Mouse (Mus musculus) left cerebral cortex, adult 2 months (tissue): Measurements from ENCODE around the gene Sfrp5. TPM values are rescaled to one million over a fixed set of nuclear protein-coding genes. Genes with fewer than 3 reads are reported as not detected.

ENCODE experiments used
- DNase-seq, 2 experiments: peaks; one replicate each; pipeline ENCODE4 v3.0.0; 2021 to 2022; ENCODE audit warnings: low spot score in 2 of 2, mixed read lengths in 1 of 2; ENCODE audit errors: extremely low spot score in 1 of 2
- H3K27ac ChIP-seq: fragments of 200-600 bp; 2 replicates; pipeline ENCODE4 v1.8.1; 2022
- H3K4me3 ChIP-seq: fragments of 200-600 bp; 2 replicates; pipeline ENCODE4 v1.8.1; 2022
- CTCF ChIP-seq: fragments of 200-600 bp; IDR thresholded peaks from 2 replicates; pipeline ENCODE4 v1.8.1; 2022; ENCODE audit warnings: antibody characterized with exemption, mild to moderate bottlenecking, moderate library complexity
- intact Hi-C: fragments of 180-260 bp; cut with DNase I; formaldehyde crosslinking; loops from one replicate; pipeline ENCODE4 v1.15.1; 2025
- total RNA-seq, 2 experiments: library from RNA; stranded (reverse); gene quantifications; 2 replicates each; pipeline ENCODE4 v1.2.3; 2021

The Sfrp5 gene
- total RNA-seq, 2 experiments from 2014 or later, result 0.48 to 0.65 TPM

DNA sequence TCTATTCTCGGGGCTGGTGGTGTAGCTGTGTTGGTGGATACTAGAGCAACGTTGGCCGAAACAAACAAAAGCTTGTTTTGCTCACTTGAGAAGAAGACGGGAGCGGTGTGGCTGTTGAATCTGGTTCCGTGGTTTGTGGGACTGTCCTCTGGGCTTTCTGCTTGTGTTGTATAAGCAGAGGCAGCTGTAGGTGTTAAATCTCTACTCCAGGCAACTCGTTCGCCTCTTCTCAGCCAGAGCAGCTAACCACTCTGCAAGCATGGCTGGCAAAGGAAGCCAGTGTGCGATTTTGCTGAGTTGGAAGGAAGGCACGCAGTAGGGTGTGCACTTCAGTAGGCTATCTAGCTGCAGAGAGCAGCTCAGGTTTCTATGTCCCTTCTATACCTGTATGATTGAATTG is 24.4 kb upstream of the Sfrp5 start:
- no peak for TF ChIP-seq CTCF

DNA sequence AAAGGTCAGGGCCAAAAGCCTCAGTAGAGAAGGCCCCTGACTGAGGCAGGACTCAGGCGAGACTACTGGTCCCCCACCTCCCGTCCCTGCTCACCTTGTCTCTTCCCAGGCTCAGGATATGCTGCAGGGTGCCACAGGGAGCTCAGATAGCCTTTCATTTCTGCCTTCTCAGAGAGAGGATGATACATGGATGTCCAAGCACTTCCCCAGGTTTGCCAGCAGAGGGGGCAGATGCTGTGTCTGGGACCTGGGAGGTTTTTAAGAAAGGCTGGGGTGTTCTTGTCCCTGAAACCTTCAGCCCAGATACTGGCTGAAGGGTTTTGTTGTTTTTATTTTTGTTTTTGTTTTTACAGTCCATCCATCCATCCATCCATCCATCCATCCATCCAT is 15.3 kb upstream of the Sfrp5 start:
- Histone ChIP-seq H3K27ac (no peak overlapping the region), H3K4me3 (no peak overlapping the region)
- DNase-seq, result peak; percentile 33 to 64
- intact Hi-C loops, result loop anchor here (1.0 to 10.0 kb wide), 3 partner anchors 55 to 1187 kb away; no protein-coding TSS in a partner anchor
- TF ChIP-seq CTCF, result peak; percentile 81

More for the DNA sequence above, 24.4 kb upstream of the Sfrp5 start:
- intact Hi-C loops, result no loop called here
- H3K4me3 ChIP-seq, result no peak overlapping the region
- no peak for DNase-seq
- peak overlapping the region; percentile 59; the same call in 1 of the 2 replicates for H3K27ac ChIP-seq

GRCm38 (mm10) chr19:42216699-42217373 is 14.8 kb upstream of the Sfrp5 start:
- H3K4me3 ChIP-seq, result no peak overlapping the region
- intact Hi-C loops, result loop anchor here (1.0 to 10.0 kb wide), 3 partner anchors 55 to 1188 kb away; no protein-coding TSS in a partner anchor
- DNase-seq, result no peak
- no peak for TF ChIP-seq CTCF
- H3K27ac ChIP-seq, result no peak overlapping the region

- Histone ChIP-seq H3K4me3 (no peak overlapping the region), H3K27ac (no peak overlapping the region)
- no peak for TF ChIP-seq CTCF
- DNase-seq, result no peak
- intact Hi-C loops, result loop anchor here (10.0 kb wide), 2 partner anchors 440 to 1190 kb away; no protein-coding TSS in a partner anchor
Observed at GRCm38 (mm10) chr19:42214601-42215000, 12.5 kb upstream of the Sfrp5 start.

- Histone ChIP-seq H3K4me3 (no peak overlapping the region), H3K27ac (no peak overlapping the region)
- TF ChIP-seq CTCF, result no peak
- DNase-seq, result no peak
- intact Hi-C loops, result loop anchor here (10.0 kb wide), 2 partner anchors 443 to 1193 kb away; no protein-coding TSS in a partner anchor
Observed at GRCm38 (mm10) chr19:42211936-42212335, 9.9 kb upstream of the Sfrp5 start.

- intact Hi-C loops, result loop anchor here (5.0 to 10.0 kb wide), 4 partner anchors 232 to 1195 kb away; no protein-coding TSS in a partner anchor
- no peak for TF ChIP-seq CTCF
- no peak for DNase-seq
- Histone ChIP-seq H3K4me3 (no peak overlapping the region), H3K27ac (no peak overlapping the region)
Observed at GRCm38 (mm10) chr19:42209976-42210375, 7.9 kb upstream of the Sfrp5 start.

GRCm38 (mm10) chr19:42209485-42209884 is 7.4 kb upstream of the Sfrp5 start:
- DNase-seq, result no peak
- intact Hi-C loops, result loop anchor here (5.0 to 10.0 kb wide), 2 partner anchors 233 to 535 kb away; no protein-coding TSS in a partner anchor
- no peak overlapping the region for H3K27ac ChIP-seq
- H3K4me3 ChIP-seq, result no peak overlapping the region
- no peak for TF ChIP-seq CTCF

- Histone ChIP-seq H3K27ac (no peak overlapping the region), H3K4me3 (no peak overlapping the region)
- intact Hi-C loops, result loop anchor here (5.0 to 10.0 kb wide), 2 partner anchors 237 to 540 kb away; no protein-coding TSS in a partner anchor
- DNase-seq, result no peak
- no peak for TF ChIP-seq CTCF
Observed at GRCm38 (mm10) chr19:42205201-42205600, 3.1 kb upstream of the Sfrp5 start.

DNA sequence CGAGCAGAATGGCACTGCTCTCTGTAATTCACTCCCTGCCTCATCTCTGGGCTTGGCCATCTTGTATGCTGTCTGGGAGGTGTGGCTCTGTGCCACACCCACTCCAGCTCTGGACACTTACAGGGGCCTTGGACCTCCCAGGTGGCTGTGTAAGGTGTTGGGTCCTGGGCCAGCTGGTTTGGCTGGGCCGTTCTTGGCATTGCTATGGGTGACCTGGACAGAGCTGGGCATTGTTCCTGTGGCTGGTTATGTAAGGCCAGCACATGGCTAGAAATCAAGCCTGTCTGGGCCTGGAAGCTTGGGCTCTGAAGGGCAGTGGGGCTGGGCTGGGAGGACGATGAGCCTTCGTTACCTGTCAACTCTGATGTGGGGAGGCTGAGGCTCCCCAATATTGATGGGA is 2.3 kb upstream of the Sfrp5 start:
- Histone ChIP-seq H3K27ac (no peak overlapping the region), H3K4me3 (no peak overlapping the region)
- no peak for TF ChIP-seq CTCF
- intact Hi-C loops, result loop anchor here (10.0 kb wide), 1 partner anchor 540 kb away; no protein-coding TSS in a partner anchor
- DNase-seq, result no peak

- Histone ChIP-seq H3K4me3 (no peak overlapping the region), H3K27ac (no peak overlapping the region)
- intact Hi-C loops, result loop anchor here (10.0 kb wide), 1 partner anchor 542 kb away; no protein-coding TSS in a partner anchor
- no peak for DNase-seq
- no peak for TF ChIP-seq CTCF
Observed at GRCm38 (mm10) chr19:42202467-42202866, 415 bp upstream of the Sfrp5 start.

DNA sequence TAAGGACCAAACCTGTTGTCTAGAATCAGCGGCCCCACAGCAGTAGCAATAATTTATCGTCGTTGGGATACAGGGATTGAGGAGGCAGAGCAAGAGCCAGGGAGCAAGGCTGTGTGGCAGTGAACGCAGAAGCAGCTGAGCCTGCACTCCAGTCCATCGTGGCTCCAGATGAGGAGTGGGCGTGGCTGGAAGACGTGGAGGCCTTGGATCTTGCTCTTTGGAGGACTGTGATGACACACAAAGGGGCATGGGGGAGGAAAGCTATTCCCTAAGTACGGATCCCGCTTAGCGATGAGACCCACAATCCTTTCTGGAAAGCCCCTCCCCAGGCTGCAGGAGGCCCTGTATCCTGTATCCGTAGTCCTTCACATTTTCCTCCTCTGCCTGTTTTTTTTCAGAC is 4.0 kb downstream of the Sfrp5 start:
- Histone ChIP-seq H3K4me3 (no peak overlapping the region), H3K27ac (no peak overlapping the region)
- TF ChIP-seq CTCF, result no peak
- intact Hi-C loops, result no loop called here
- no peak for DNase-seq

DNA sequence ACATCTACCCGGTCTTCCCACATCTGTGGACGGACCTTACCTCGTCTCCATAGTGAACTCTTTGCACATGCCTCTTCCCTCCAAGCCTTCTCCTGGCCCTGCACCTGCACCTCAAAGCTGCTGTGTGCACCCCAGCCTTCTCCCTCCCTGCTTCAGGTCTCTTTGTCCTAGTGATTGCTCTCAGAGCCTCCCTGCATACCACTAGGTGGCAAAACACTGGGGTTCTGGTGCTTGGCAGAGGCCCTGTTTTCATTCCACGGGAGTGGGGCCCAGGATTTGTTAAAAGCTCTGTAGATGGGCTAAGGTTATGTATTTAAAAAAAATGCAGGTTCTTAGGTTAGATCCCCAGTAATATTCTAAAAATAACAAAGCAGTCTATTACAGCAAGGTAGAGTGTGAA is 5.0 kb downstream of the Sfrp5 start:
- TF ChIP-seq CTCF, result peak; percentile 46
- Histone ChIP-seq H3K27ac (no peak overlapping the region), H3K4me3 (no peak overlapping the region)
- no peak for DNase-seq
- intact Hi-C loops, result no loop called here

- DNase-seq, result no peak
- intact Hi-C loops, result no loop called here
- Histone ChIP-seq H3K27ac (no peak overlapping the region), H3K4me3 (no peak overlapping the region)
- no peak for TF ChIP-seq CTCF
Observed at GRCm38 (mm10) chr19:42196378-42196777, 5.7 kb downstream of the Sfrp5 start.
